Mouse (Mus musculus): Measurements from ENCODE around the gene Asb17. TPM values are rescaled to one million over a fixed set of nuclear protein-coding genes. Genes with fewer than 3 reads are reported as not detected.
"Not testable (repeated sequence)": the region's sequence is repeated elsewhere in the genome, so short reads cannot be mapped to it uniquely, and the experiment has no call there.

Gene Asb17
- polyA plus RNA-seq, 1 experiment from 2014 or later = 0.39 TPM

GRCm38 (mm10) chr3:153814026-153814425 is 30.0 kb upstream of the Asb17 start:
- Histone ChIP-seq H3K9ac (no peak overlapping the region), H3K4me2 (no peak overlapping the region), H3K9me3 (no peaks in the 10 kb centered on the region), H3K36me3 (no peaks in the 10 kb centered on the region), H3K27ac (no peak overlapping the region), H3K4me1 (peaks cover 10% of the 10 kb centered on the region), H3K4me3 (no peak overlapping the region), H3K27me3 (no peaks in the 10 kb centered on the region)
- no peak for ATAC-seq (ENCODE audit: insufficient number of reproducible peaks, insufficient read depth, low FRiP score, low TSS enrichment, low read depth)
- 85% methylated on average over 8 of the region's 8 CpGs for WGBS

GRCm38 (mm10) chr3:153817376-153817890 is 26.6 kb upstream of the Asb17 start:
- ATAC-seq (ENCODE audit: insufficient number of reproducible peaks, insufficient read depth, low FRiP score, low TSS enrichment, low read depth) = no peak
- H3K4me2 ChIP-seq = no peak overlapping the region
- no peaks in the 10 kb centered on the region for H3K27me3 ChIP-seq
- H3K9me3 ChIP-seq = no peaks in the 10 kb centered on the region
- no peak overlapping the region for H3K27ac ChIP-seq
- no peak overlapping the region for H3K4me3 ChIP-seq
- no peak overlapping the region for H3K9ac ChIP-seq
- no peaks in the 10 kb centered on the region for H3K36me3 ChIP-seq
- no peaks in the 10 kb centered on the region for H3K4me1 ChIP-seq
- WGBS = 85% methylated on average over 9 of the region's 9 CpGs

GRCm38 (mm10) chr3:153818723-153819122 is 25.3 kb upstream of the Asb17 start:
- Histone ChIP-seq H3K27me3 (no peaks in the 10 kb centered on the region), H3K4me3 (no peak overlapping the region), H3K9me3 (no peaks in the 10 kb centered on the region), H3K36me3 (no peaks in the 10 kb centered on the region), H3K9ac (no peak overlapping the region), H3K27ac (no peak overlapping the region), H3K4me2 (no peak overlapping the region), H3K4me1 (peaks cover 4% of the 10 kb centered on the region; the same call in 1 of the 2 replicates)
- WGBS = 91% methylated on average over 3 of the region's 3 CpGs
- ATAC-seq (ENCODE audit: insufficient number of reproducible peaks, insufficient read depth, low FRiP score, low TSS enrichment, low read depth) = no peak

GRCm38 (mm10) chr3:153819438-153819837 is 24.6 kb upstream of the Asb17 start:
- 83% methylated on average over 9 of the region's 9 CpGs for WGBS
- no peaks in the 10 kb centered on the region for H3K36me3 ChIP-seq
- ATAC-seq (ENCODE audit: insufficient number of reproducible peaks, insufficient read depth, low FRiP score, low TSS enrichment, low read depth) = no peak

DNA sequence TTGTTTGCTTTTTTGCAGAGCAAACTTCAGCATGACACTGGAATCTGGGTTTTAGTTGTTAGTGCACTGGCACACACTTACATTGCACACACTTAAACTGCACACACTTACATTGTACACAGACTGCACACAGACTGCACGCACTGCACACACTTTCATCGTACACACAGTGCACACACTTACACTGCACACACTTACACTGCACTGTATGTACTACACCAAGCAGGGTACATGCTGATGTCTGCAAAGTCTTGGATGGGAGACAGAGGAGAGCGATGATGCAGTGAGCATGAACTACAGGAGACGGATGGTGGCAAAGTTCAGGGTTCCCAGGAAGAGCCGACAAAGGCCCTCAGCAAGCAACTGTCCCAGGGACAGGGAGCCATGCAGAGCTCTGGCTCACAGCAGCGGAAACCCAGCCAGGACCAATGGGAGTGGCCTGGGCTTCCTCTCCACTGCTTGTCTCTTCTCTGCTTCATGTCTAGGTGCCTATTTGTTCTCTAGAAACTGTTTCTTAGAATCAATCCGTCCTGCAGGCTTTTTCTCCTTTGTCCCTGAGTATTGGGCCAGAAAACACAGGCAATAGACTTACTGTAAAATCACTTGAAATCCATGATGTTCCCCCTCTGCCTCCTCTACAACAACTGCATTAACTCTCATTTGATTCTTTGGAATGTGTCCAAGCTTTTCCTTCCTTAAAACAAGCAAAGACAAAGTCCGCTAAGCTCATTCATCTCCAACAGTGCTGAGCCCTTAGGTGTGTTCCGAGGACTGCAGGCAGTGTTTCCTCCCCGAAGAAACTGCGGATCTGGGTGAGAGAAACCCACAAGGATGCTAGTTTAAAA is 20.1 kb upstream of the Asb17 start:
- Histone ChIP-seq H3K9me3 (no peaks in the 10 kb centered on the region), H3K27me3 (no peaks in the 10 kb centered on the region), H3K4me3 (no peak overlapping the region), H3K4me2 (no peak overlapping the region), H3K9ac (peak overlapping the region; percentile 49; the same call in 1 of the 2 replicates), H3K4me1 (peaks cover 11% of the 10 kb centered on the region), H3K36me3 (no peaks in the 10 kb centered on the region), H3K27ac (0 out of 2 replicates have a peak overlapping the region, but pooled peaks have one; percentile 12)
- WGBS = 69% methylated on average over 11 of the region's 11 CpGs
- ATAC-seq (ENCODE audit: insufficient number of reproducible peaks, insufficient read depth, low FRiP score, low TSS enrichment, low read depth) = no peak

More at GRCm38 (mm10) chr3:153819438-153819837, 24.6 kb upstream of the Asb17 start:
- Histone ChIP-seq H3K9me3 (no peaks in the 10 kb centered on the region), H3K27me3 (no peaks in the 10 kb centered on the region), H3K4me3 (no peak overlapping the region), H3K9ac (no peak overlapping the region), H3K4me1 (peaks cover 11% of the 10 kb centered on the region), H3K4me2 (no peak overlapping the region), H3K27ac (no peak overlapping the region)

DNA sequence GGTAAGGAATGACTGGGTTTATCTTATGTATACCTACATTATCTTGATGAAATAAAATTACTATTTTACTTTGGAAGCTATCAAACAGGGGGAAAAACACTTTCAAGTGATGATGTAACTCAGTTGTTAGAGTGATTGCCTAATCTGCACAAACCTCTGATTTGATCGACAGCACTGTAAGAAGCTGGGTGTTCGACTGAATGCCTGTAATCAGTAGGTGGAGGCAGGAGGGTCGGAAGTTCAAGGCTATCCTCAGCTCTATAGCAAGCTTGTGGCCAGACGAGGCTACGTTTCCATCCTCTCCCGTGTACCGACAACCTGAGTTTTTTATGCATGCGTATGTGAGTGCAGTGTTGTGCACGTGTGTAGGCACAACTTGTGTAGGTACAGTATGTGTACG is 18.8 kb upstream of the Asb17 start:
- Histone ChIP-seq H3K9me3 (no peaks in the 10 kb centered on the region), H3K9ac (no peak overlapping the region), H3K27ac (no peak overlapping the region), H3K36me3 (no peaks in the 10 kb centered on the region), H3K27me3 (no peaks in the 10 kb centered on the region), H3K4me3 (no peak overlapping the region), H3K4me2 (no peak overlapping the region), H3K4me1 (peaks cover 11% of the 10 kb centered on the region)
- 86% methylated on average over 10 of the region's 10 CpGs for WGBS
- no peak for ATAC-seq (ENCODE audit: insufficient number of reproducible peaks, insufficient read depth, low FRiP score, low TSS enrichment, low read depth)

DNA sequence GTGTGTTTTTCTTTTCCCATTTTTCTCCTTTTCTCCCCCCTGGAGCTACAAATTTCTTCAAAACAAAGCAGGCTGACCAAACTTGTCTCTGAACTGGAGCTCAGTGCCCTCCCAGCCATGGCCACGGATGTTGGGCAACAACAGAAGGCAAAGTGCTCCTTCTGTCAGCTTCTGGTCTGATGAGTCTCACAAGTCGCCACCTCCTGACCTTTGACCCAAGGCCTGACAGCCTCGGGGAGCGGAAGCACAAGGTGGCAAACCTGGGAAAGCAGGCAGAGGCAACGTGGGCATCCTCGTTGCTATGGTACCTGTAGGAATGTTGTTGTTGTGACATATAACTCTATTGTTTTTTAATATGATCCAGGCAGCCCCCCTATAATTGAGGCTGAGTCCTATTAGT is 17.4 kb upstream of the Asb17 start:
- ATAC-seq (ENCODE audit: insufficient number of reproducible peaks, insufficient read depth, low FRiP score, low TSS enrichment, low read depth) = no peak
- H3K4me1 ChIP-seq = peaks cover 11% of the 10 kb centered on the region
- 16% methylated on average over 6 of the region's 6 CpGs for WGBS
- no peaks in the 10 kb centered on the region for H3K27me3 ChIP-seq
- no peak overlapping the region for H3K27ac ChIP-seq
- H3K9ac ChIP-seq = no peak overlapping the region
- no peak overlapping the region for H3K4me2 ChIP-seq
- no peaks in the 10 kb centered on the region for H3K9me3 ChIP-seq
- no peak overlapping the region for H3K4me3 ChIP-seq
- no peaks in the 10 kb centered on the region for H3K36me3 ChIP-seq

DNA sequence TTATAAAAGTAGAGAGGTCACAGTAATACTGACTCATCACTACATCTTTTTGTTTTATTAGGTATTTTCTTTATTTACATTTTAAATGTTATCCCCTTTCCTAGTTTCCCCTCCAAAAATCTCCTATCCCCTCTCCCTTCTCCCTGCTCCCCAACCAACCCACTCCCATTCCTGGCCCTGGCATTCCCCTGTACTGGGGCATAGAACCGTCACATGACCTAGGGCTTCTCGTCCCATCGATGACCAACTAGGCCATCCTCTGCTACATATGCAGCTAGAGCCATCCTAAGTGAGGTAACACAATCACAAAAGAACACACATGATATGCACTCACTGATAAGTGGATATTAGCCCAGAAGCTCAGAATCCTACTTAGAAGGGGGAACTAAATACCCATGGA is 14.2 kb upstream of the Asb17 start:
- ATAC-seq (ENCODE audit: insufficient number of reproducible peaks, insufficient read depth, low FRiP score, low TSS enrichment, low read depth); H3K36me3 ChIP-seq; H3K4me1 ChIP-seq; H3K4me2 ChIP-seq; H3K4me3 ChIP-seq; H3K9ac ChIP-seq; H3K9me3 ChIP-seq; H3K27me3 ChIP-seq; H3K27ac ChIP-seq: not testable (repeated sequence)
- 91% methylated on average over 3 of the region's 3 CpGs for WGBS

DNA sequence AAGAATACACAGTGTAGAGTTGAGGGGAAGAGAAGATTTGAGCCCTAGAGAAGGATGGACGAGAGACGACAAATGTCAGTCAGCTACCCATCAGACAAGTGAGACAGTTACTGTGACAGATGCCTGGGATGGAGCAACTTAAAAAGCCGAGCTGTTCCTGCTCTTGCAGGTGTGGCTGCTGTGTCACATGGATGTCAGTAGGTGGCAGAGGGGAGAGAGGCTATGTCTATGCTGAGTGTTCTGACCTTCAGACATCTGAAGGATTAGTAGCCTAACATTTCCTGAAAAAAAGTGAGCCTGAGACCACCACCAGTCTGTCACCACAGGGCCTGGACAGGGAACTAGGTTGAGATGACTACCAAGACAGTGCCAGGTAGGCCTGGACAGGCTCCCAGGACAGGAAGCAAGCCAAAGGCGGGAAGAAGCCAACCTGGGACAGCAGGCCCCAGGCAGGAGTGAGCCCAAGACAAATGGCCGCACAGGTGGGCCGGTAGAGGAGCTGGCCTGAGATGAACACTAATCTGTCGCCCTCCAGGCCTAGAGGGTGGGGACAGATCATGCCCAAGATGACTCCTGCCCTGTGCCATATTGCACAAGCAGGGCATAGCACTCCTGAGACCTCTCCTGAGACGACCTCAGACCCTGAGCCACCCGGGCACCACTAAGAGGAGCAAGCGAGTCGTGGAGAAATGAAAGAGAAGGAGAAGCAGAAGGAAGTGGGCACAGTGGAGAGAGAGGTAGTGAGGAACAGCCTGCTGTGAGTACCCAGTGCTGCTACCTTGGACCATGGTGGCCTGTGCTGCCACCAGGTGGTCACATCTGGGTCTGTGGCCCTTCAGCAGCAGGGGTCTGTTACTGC is 12.8 kb upstream of the Asb17 start:
- H3K4me2 ChIP-seq = no peak overlapping the region
- H3K4me3 ChIP-seq = no peak overlapping the region
- H3K36me3 ChIP-seq = no peaks in the 10 kb centered on the region
- no peaks in the 10 kb centered on the region for H3K9me3 ChIP-seq
- WGBS = 70% methylated on average over 11 of the region's 11 CpGs
- no peak overlapping the region for H3K27ac ChIP-seq
- H3K4me1 ChIP-seq = no peaks in the 10 kb centered on the region
- H3K27me3 ChIP-seq = no peaks in the 10 kb centered on the region
- 0 out of 2 replicates have a peak, but pooled peaks have one; percentile 16 for ATAC-seq (ENCODE audit: insufficient number of reproducible peaks, insufficient read depth, low FRiP score, low TSS enrichment, low read depth)
- H3K9ac ChIP-seq = no peak overlapping the region

DNA sequence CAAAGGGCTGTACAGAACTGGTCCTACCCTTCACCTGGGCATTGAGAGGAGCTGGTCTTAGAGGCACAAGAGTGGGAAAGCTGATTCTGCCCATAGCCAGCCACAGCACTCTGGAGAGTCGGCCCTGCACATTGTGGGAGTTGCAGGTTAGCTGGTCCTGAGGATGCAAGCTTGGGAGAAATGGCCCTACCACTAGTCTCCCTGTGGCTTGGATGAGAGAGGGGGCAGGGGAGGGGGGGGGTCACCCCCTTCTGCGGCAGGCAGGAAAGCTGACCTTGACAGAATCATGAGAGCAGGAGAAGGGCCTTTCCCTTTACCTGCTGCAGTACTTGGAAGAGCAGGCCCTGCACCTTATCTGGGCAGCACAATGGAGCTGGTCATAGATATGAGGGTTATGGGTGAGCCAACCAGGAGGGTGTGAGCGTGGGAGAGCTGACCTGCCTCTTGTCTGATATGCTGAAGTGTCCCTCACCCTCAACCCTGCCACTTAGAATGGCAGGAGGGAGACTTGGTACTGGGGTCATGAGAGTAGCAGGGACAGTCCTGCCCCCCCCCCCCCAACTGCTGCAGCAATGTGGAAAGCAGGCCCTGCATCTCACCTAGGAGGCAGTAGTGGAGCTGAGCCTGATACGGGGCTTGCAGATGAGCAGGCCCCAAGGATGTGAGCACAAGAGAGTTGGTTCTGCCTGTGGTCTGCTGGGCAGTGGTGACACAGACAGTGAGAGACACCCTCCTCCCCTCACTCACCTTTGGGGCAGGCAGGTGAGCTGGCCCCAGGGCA is 11.9 kb upstream of the Asb17 start:
- Histone ChIP-seq H3K4me1 (no peaks in the 10 kb centered on the region), H3K9ac (no peak overlapping the region), H3K4me2 (no peak overlapping the region), H3K36me3 (no peaks in the 10 kb centered on the region), H3K9me3 (no peaks in the 10 kb centered on the region), H3K4me3 (no peak overlapping the region), H3K27me3 (no peaks in the 10 kb centered on the region), H3K27ac (no peak overlapping the region)
- WGBS = 79% methylated on average over 4 of the region's 4 CpGs
- ATAC-seq (ENCODE audit: insufficient number of reproducible peaks, insufficient read depth, low FRiP score, low TSS enrichment, low read depth) = 0 out of 2 replicates have a peak, but pooled peaks have one; percentile 56

- Histone ChIP-seq H3K27me3 (no peaks in the 10 kb centered on the region), H3K4me3 (no peak overlapping the region), H3K9me3 (no peaks in the 10 kb centered on the region), H3K4me2 (no peak overlapping the region), H3K4me1 (0 out of 2 replicates have a peak, but pooled peaks cover 3% of the 10 kb centered on the region), H3K36me3 (no peaks in the 10 kb centered on the region), H3K9ac (no peak overlapping the region), H3K27ac (no peak overlapping the region)
- WGBS = 48% methylated on average over 6 of the region's 6 CpGs
- no peak for ATAC-seq (ENCODE audit: insufficient number of reproducible peaks, insufficient read depth, low FRiP score, low TSS enrichment, low read depth)
Measured at GRCm38 (mm10) chr3:153832654-153832945, 11.4 kb upstream of the Asb17 start.

All from embryonic facial prominence, embryonic 13.5 days (tissue).